Mouse (Mus musculus): ENCODE data around the gene Ntng1. TPM values are rescaled to one million over a fixed set of nuclear protein-coding genes. Genes with fewer than 3 reads are reported as not detected.

The Ntng1 gene
- polyA plus RNA-seq, 1 experiment from 2014 or later, result 22.5 TPM

DNA sequence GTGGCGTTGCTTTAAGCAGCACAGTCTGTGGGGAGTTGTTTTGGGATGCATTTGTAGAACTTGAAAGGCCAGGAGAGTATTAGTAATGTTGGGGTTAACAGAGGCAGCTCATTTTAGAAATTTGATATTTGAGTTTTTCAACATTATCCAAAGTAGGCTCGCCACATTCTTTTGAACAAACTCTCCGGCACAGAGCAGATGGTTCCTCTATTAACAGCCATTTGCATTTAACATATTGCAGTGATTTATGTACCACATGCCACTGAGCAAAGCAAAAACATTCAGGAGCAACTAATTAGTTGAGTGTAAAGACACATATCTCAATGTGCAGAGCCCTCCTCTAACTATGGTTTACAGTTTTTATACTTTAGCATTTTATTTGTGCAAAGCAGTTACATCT lies 224.8 kb downstream of the Ntng1 start:
- no peak overlapping the region for H3K4me3 ChIP-seq (ENCODE audit: low read depth, low read length)
- H3K9ac ChIP-seq (replicated peaks; ENCODE audit: low read depth, low read length), result no peak overlapping the region
- no peak overlapping the region for H3K4me2 ChIP-seq (ENCODE audit: low read depth, low read length)
- H3K4me1 ChIP-seq (ENCODE audit: control insufficient read depth, insufficient read depth, low read length), result peaks cover 4% of the 10 kb centered on the region; the same call in 1 of the 2 replicates
- H3K27me3 ChIP-seq (ENCODE audit: control insufficient read depth, insufficient read depth, low read length), result no peaks in the 10 kb centered on the region
- WGBS, result 41% methylated on average over 3 of the region's 3 CpGs
- ATAC-seq (ENCODE audit: low read depth), result peak; percentile 56; the same call in 1 of the 2 replicates
- no peak overlapping the region for H3K27ac ChIP-seq (ENCODE audit: low read depth, low read length)
- no peaks in the 10 kb centered on the region for H3K36me3 ChIP-seq (ENCODE audit: control insufficient read depth, insufficient read depth, low read length)
- no peaks in the 10 kb centered on the region for H3K9me3 ChIP-seq (ENCODE audit: control insufficient read depth, low read length)

DNA sequence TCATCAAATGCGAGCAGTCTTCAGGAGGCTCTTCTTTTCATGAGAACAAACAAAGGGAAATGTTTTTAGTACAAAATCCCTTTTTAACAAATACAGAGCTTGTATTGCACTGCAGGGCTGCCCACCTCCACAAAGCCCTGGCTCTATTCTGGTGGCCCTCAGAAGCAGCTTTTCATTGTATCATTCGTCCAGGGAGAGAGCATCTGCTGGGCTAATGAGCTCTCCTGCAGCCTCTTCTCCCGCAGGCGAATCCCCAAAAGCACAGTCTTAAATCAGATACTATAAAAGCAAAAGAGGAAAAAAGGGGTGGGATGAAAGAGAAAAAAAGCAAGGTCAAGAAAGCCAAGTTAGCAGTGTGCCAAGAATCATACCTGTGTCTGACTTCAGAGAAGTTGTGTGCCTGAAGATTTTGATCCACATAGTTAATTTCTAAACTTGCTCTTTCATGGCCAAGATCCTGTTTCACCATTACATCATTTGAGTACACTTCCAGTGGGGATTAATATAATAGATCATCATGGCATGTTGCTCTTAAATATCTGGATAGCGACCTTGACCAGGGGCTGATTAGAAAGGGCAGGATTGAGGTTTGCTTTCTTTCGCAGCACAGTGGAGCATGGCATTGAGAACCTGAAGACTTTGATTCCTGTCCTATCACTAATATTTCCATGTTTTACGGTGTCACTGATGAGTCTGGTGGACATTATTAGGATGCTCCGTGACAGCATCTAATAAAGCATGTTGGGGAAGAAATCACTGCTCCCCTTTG lies 225.7 kb downstream of the Ntng1 start:
- H3K27me3 ChIP-seq (ENCODE audit: control insufficient read depth, insufficient read depth, low read length), result no peaks in the 10 kb centered on the region
- WGBS, result 34% methylated on average over 8 of the region's 8 CpGs
- H3K4me2 ChIP-seq (ENCODE audit: low read depth, low read length), result no peak overlapping the region
- ATAC-seq (ENCODE audit: low read depth), result peak; percentile 6; the same call in 1 of the 2 replicates
- no peaks in the 10 kb centered on the region for H3K36me3 ChIP-seq (ENCODE audit: control insufficient read depth, insufficient read depth, low read length)
- no peaks in the 10 kb centered on the region for H3K9me3 ChIP-seq (ENCODE audit: control insufficient read depth, low read length)
- peaks cover 4% of the 10 kb centered on the region; the same call in 1 of the 2 replicates for H3K4me1 ChIP-seq (ENCODE audit: control insufficient read depth, insufficient read depth, low read length)
- H3K27ac ChIP-seq (ENCODE audit: low read depth, low read length), result no peak overlapping the region
- no peak overlapping the region for H3K9ac ChIP-seq (replicated peaks; ENCODE audit: low read depth, low read length)
- H3K4me3 ChIP-seq (ENCODE audit: low read depth, low read length), result no peak overlapping the region

DNA sequence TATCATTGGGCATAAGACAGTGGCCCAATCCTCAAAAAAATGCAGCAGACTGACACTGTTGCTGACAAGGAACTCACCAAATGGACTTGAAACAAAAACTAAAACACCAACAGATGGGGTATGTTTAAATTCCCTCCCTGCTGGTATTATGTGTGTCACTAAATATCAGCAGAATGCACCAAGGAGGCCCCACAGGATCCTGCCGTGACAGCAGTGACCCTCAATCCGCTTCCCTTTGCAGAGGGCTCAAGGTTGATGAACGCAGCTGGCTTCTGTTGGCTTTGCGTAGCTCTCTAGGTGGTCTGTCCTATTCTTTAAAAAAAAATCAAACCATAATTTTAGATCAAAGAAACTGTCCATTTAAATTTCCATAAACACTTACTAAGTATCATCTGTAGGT lies 226.7 kb downstream of the Ntng1 start:
- H3K9me3 ChIP-seq (ENCODE audit: control insufficient read depth, low read length), result no peaks in the 10 kb centered on the region
- ATAC-seq (ENCODE audit: low read depth), result no peak
- H3K4me2 ChIP-seq (ENCODE audit: low read depth, low read length), result no peak overlapping the region
- no peak overlapping the region for H3K9ac ChIP-seq (replicated peaks; ENCODE audit: low read depth, low read length)
- 31% methylated on average over 4 of the region's 4 CpGs for WGBS
- H3K4me1 ChIP-seq (ENCODE audit: control insufficient read depth, insufficient read depth, low read length), result peaks cover 4% of the 10 kb centered on the region; the same call in 1 of the 2 replicates
- no peak overlapping the region for H3K27ac ChIP-seq (ENCODE audit: low read depth, low read length)
- H3K4me3 ChIP-seq (ENCODE audit: low read depth, low read length), result no peak overlapping the region
- H3K36me3 ChIP-seq (ENCODE audit: control insufficient read depth, insufficient read depth, low read length), result no peaks in the 10 kb centered on the region
- H3K27me3 ChIP-seq (ENCODE audit: control insufficient read depth, insufficient read depth, low read length), result no peaks in the 10 kb centered on the region

DNA sequence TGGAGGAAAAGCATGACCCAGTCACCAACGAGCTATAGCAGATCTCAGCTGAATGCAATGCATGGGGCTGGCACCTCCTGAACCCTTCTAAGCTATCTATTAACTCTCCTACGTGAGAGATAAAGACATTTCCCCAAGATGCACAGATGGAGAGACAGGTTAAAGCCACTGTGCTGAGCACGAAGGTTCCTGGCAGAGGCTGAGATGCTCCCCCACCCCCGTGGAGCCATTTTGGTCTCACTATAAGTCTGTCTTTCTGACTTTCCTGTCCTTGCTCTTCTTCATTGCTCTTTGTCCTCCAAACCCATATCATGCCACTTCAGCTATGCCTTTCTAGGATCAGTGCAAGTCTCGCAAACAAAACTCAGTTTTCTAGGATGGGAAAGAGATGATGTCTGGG lies 229.6 kb downstream of the Ntng1 start:
- WGBS, result 86% methylated on average over 5 of the region's 5 CpGs
- Histone ChIP-seq H3K4me1 (ENCODE audit: control insufficient read depth, insufficient read depth, low read length) (peaks cover 4% of the 10 kb centered on the region; the same call in 1 of the 2 replicates), H3K27ac (ENCODE audit: low read depth, low read length) (no peak overlapping the region), H3K4me2 (ENCODE audit: low read depth, low read length) (no peak overlapping the region), H3K9me3 (ENCODE audit: control insufficient read depth, low read length) (no peaks in the 10 kb centered on the region), H3K36me3 (ENCODE audit: control insufficient read depth, insufficient read depth, low read length) (no peaks in the 10 kb centered on the region), H3K4me3 (ENCODE audit: low read depth, low read length) (no peak overlapping the region), H3K27me3 (ENCODE audit: control insufficient read depth, insufficient read depth, low read length) (no peaks in the 10 kb centered on the region), H3K9ac (replicated peaks; ENCODE audit: low read depth, low read length) (no peak overlapping the region)
- no peak for ATAC-seq (ENCODE audit: low read depth)

DNA sequence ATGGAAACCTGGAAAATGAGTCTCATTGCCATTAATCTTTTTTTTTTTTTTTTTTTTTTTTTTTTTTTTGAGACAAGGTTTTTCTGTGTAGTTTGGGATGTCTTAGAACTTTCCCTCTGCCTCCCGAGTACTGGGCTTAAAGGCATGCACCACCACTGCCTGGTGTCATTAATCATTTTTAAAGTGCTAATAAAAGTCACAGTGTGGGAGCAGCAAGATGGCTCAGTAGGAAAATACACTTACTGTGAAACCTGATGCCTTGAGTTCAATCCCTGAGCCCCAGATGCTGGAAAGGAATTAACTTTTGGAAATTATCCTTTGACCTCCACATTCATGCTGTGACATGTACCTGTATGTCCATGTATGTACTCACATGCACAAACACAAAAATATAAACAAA lies 253.2 kb downstream of the Ntng1 start:
- Histone ChIP-seq H3K9ac (replicated peaks; ENCODE audit: low read depth, low read length) (no peak overlapping the region), H3K4me3 (ENCODE audit: low read depth, low read length) (no peak overlapping the region), H3K4me1 (ENCODE audit: control insufficient read depth, insufficient read depth, low read length) (no peaks in the 10 kb centered on the region), H3K9me3 (ENCODE audit: control insufficient read depth, low read length) (no peaks in the 10 kb centered on the region), H3K4me2 (ENCODE audit: low read depth, low read length) (no peak overlapping the region), H3K27ac (ENCODE audit: low read depth, low read length) (no peak overlapping the region), H3K36me3 (ENCODE audit: control insufficient read depth, insufficient read depth, low read length) (no peaks in the 10 kb centered on the region), H3K27me3 (ENCODE audit: control insufficient read depth, insufficient read depth, low read length) (no peaks in the 10 kb centered on the region)
- ATAC-seq (ENCODE audit: low read depth), result no peak; the same call in 1 of the 2 replicates
- 18% methylated on average over 1 of the region's 1 CpGs for WGBS

DNA sequence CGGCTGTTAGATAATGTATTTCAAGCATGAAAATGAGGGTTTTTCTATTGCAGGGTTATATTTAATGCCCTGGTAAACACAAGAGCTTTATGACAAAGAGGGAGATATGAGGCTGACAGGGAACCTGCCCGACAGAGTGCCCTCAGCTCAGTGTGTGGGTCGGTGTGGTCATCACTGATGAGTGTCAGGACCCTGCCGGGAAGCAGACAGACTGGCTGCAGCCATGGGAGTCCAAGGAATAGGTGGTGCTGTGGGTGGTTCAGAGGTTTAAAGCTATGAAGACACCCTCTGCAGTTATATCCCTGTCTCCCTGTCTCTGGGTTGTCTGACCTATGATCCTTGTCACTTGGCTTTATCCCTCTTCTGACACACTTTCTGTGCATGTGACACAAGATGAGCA lies 258.1 kb downstream of the Ntng1 start:
- 65% methylated on average over 4 of the region's 4 CpGs for WGBS
- no peak for ATAC-seq (ENCODE audit: low read depth)
- no peak overlapping the region for H3K9ac ChIP-seq (replicated peaks; ENCODE audit: low read depth, low read length)
- no peaks in the 10 kb centered on the region for H3K27me3 ChIP-seq (ENCODE audit: control insufficient read depth, insufficient read depth, low read length)
- H3K4me3 ChIP-seq (ENCODE audit: low read depth, low read length), result no peak overlapping the region
- H3K4me2 ChIP-seq (ENCODE audit: low read depth, low read length), result no peak overlapping the region
- H3K9me3 ChIP-seq (ENCODE audit: control insufficient read depth, low read length), result no peaks in the 10 kb centered on the region
- no peaks in the 10 kb centered on the region for H3K4me1 ChIP-seq (ENCODE audit: control insufficient read depth, insufficient read depth, low read length)
- H3K36me3 ChIP-seq (ENCODE audit: control insufficient read depth, insufficient read depth, low read length), result no peaks in the 10 kb centered on the region
- no peak overlapping the region for H3K27ac ChIP-seq (ENCODE audit: low read depth, low read length)

DNA sequence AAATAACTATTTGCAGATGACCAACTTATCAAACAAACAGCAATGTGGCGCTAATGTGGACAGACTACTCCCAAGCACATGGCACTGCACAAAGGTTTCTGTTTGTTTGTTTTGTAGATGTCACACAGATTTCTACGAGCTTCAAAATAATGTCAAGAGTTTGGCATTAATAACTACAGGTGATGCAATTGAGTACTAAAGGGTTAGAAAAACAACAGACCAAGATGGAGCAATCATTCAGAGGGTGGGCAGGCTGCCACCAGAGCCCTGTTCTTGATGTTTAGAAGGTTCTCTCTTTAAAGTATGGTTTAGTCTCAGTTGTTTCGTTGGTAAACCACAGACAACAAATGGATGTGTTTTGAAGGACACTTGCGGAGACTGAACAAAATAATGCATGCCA lies 264.8 kb downstream of the Ntng1 start:
- no peaks in the 10 kb centered on the region for H3K36me3 ChIP-seq (ENCODE audit: control insufficient read depth, insufficient read depth, low read length)
- ATAC-seq (ENCODE audit: low read depth), result no peak
- H3K27me3 ChIP-seq (ENCODE audit: control insufficient read depth, insufficient read depth, low read length), result no peaks in the 10 kb centered on the region
- H3K4me3 ChIP-seq (ENCODE audit: low read depth, low read length), result no peak overlapping the region
- H3K27ac ChIP-seq (ENCODE audit: low read depth, low read length), result no peak overlapping the region
- no peaks in the 10 kb centered on the region for H3K9me3 ChIP-seq (ENCODE audit: control insufficient read depth, low read length)
- H3K4me2 ChIP-seq (ENCODE audit: low read depth, low read length), result no peak overlapping the region
- WGBS, result 86% methylated on average over 4 of the region's 4 CpGs
- H3K9ac ChIP-seq (replicated peaks; ENCODE audit: low read depth, low read length), result no peak overlapping the region
- H3K4me1 ChIP-seq (ENCODE audit: control insufficient read depth, insufficient read depth, low read length), result no peaks in the 10 kb centered on the region

DNA sequence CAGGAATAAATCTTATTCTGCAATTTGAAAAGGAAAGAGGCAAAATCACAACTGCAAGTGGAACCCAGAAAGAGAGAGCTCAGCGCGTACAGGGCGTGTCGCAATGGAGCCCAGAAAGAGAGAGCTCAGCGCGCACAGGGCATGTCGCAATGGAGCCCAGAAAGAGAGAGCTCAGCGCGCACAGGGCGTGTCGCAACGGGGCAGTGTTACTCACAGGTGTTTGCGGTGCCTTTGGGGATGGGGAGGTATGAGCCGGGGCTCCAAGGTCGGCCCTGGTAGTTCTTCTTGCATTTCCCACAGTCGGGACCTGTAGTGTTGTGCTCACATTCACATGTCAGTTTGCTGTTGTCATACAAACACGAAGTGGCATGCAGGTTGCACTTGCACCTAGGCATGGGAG lies 271.8 kb downstream of the Ntng1 start:
- 95% methylated on average over 17 of the region's 17 CpGs for WGBS
- Histone ChIP-seq H3K36me3 (ENCODE audit: control insufficient read depth, insufficient read depth, low read length) (no peaks in the 10 kb centered on the region), H3K4me3 (ENCODE audit: low read depth, low read length) (no peak overlapping the region), H3K9ac (replicated peaks; ENCODE audit: low read depth, low read length) (no peak overlapping the region), H3K27me3 (ENCODE audit: control insufficient read depth, insufficient read depth, low read length) (no peaks in the 10 kb centered on the region), H3K27ac (ENCODE audit: low read depth, low read length) (no peak overlapping the region), H3K4me1 (ENCODE audit: control insufficient read depth, insufficient read depth, low read length) (no peaks in the 10 kb centered on the region), H3K9me3 (ENCODE audit: control insufficient read depth, low read length) (no peaks in the 10 kb centered on the region), H3K4me2 (ENCODE audit: low read depth, low read length) (no peak overlapping the region)
- no peak for ATAC-seq (ENCODE audit: low read depth)

DNA sequence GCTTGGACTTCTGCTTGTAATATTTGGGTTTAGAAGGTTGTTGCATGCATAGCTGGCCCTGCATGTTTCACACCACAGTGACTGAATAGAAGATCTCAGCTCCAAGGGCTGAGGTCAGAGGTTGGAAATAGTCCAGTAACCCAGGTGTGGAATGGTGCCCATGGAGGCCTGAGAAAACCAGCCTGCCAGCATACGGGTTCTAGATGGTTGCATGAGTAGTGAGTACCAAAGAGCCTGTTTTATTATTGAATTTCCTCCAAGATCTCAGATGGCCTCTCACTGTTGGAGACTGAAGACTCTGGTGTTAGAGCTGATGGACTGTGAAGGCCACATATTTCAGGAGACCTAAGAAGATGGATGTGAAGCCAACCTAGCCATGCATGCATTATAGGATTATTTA lies 285.5 kb downstream of the Ntng1 start:
- H3K27me3 ChIP-seq (ENCODE audit: control insufficient read depth, insufficient read depth, low read length), result no peaks in the 10 kb centered on the region
- H3K9ac ChIP-seq (replicated peaks; ENCODE audit: low read depth, low read length), result no peak overlapping the region
- H3K27ac ChIP-seq (ENCODE audit: low read depth, low read length), result no peak overlapping the region
- H3K4me2 ChIP-seq (ENCODE audit: low read depth, low read length), result no peak overlapping the region
- H3K9me3 ChIP-seq (ENCODE audit: control insufficient read depth, low read length), result no peaks in the 10 kb centered on the region
- no peaks in the 10 kb centered on the region for H3K4me1 ChIP-seq (ENCODE audit: control insufficient read depth, insufficient read depth, low read length)
- H3K4me3 ChIP-seq (ENCODE audit: low read depth, low read length), result no peak overlapping the region
- ATAC-seq (ENCODE audit: low read depth), result no peak
- no peaks in the 10 kb centered on the region for H3K36me3 ChIP-seq (ENCODE audit: control insufficient read depth, insufficient read depth, low read length)
- 84% methylated on average over 1 of the region's 1 CpGs for WGBS
